Mouse (Mus musculus) cerebellum, adult 2 months (tissue): Measurements from ENCODE around the gene Map3k6. TPM values are rescaled to one million over a fixed set of nuclear protein-coding genes. Genes with fewer than 3 reads are reported as not detected.

Source experiments
- DNase-seq, 2 experiments: peaks; one replicate each; pipeline ENCODE4 v3.0.0; 2021
- H3K27ac ChIP-seq: fragments of 200-500 bp; 2 replicates; pipeline ENCODE4 v1.5.1; 2012; ENCODE audit warnings: low read length, control low read depth, inconsistent platforms; ENCODE audit not compliant: insufficient read depth
- H3K27me3 ChIP-seq: fragments of 200-500 bp; 2 replicates; pipeline ENCODE4 v1.6.1; 2012; ENCODE audit warnings: inconsistent platforms, mild to moderate bottlenecking, low read length, moderate library complexity; ENCODE audit not compliant: control insufficient read depth, insufficient read depth
- H3K4me1 ChIP-seq: fragments of 200-500 bp; 2 replicates; pipeline ENCODE4 v1.6.1; 2011; ENCODE audit warnings: low read length; ENCODE audit not compliant: control insufficient read depth, insufficient read depth
- H3K4me3 ChIP-seq: fragments of 200-500 bp; replicated peaks from 2 replicates; pipeline ENCODE3; 2011; ENCODE audit warnings: mild to moderate bottlenecking, low read depth, low read length, control low read depth; ENCODE audit not compliant: insufficient read depth
- CTCF ChIP-seq: fragments of 200-500 bp; IDR thresholded peaks from 2 replicates; pipeline ENCODE4 v1.5.1; 2011; ENCODE audit warnings: low read depth, mild to moderate bottlenecking, control low read depth, low read length, moderate library complexity, borderline replicate concordance; ENCODE audit not compliant: insufficient read depth
- POLR2A ChIP-seq: fragments of 200-500 bp; IDR thresholded peaks from 2 replicates; pipeline ENCODE4 v1.6.1; 2011; ENCODE audit warnings: low read length, control low read depth, borderline replicate concordance; ENCODE audit not compliant: insufficient read depth
- whole genome bisulfite sequencing: fragments of 180-500 bp; shearing (Covaris S2); methylation state at CpG from one replicate; pipeline ENCODE4 v1.1.7; 2018; 5-methylcytosine and 5-hydroxymethylcytosine counted together
- polyA plus RNA-seq: library from polyadenylated mRNA; depleted of rRNA; stranded (reverse); fragments of >200 nt; gene quantifications from 2 replicates; pipeline ENCODE4 v1.2.3, GENCODE M21; 2012

The Map3k6 gene
- polyA plus RNA-seq, 1 experiment, result 4.0 TPM

GRCm38 (mm10) chr4:133292901-133293843 lies 52.6 kb downstream of the Map3k6 start:
- TF ChIP-seq POLR2A (no peak), CTCF (no peak)
- H3K27me3 ChIP-seq, result no peaks in the 10 kb centered on the region
- WGBS, result 64% methylated on average over 24 of the region's 24 CpGs
- no peak for DNase-seq
- H3K4me3 ChIP-seq, result no peak overlapping the region
- no peak overlapping the region for H3K27ac ChIP-seq
- H3K4me1 ChIP-seq, result peaks cover 19% of the 10 kb centered on the region

GRCm38 (mm10) chr4:133294084-133294483 lies 53.5 kb downstream of the Map3k6 start:
- DNase-seq, result no peak
- Histone ChIP-seq H3K4me3 (no peak overlapping the region), H3K27me3 (no peaks in the 10 kb centered on the region), H3K27ac (no peak overlapping the region), H3K4me1 (peaks cover 28% of the 10 kb centered on the region)
- WGBS, result 71% methylated on average over 11 of the region's 11 CpGs
- TF ChIP-seq POLR2A (no peak), CTCF (no peak)

GRCm38 (mm10) chr4:133297360-133297759 lies 56.7 kb downstream of the Map3k6 start:
- H3K27me3 ChIP-seq, result no peaks in the 10 kb centered on the region
- 0 out of 2 replicates have a peak overlapping the region, but pooled peaks have one; percentile 43 for H3K27ac ChIP-seq
- TF ChIP-seq POLR2A (no peak), CTCF (no peak)
- no peak for DNase-seq
- 41% methylated on average over 10 of the region's 10 CpGs for WGBS
- H3K4me3 ChIP-seq, result no peak overlapping the region
- H3K4me1 ChIP-seq, result peaks cover 55% of the 10 kb centered on the region

- Histone ChIP-seq H3K4me3 (no peak overlapping the region), H3K4me1 (peaks cover 57% of the 10 kb centered on the region), H3K27ac (peak overlapping the region; percentile 91), H3K27me3 (no peaks in the 10 kb centered on the region)
- 0% methylated on average over 5 of the region's 5 CpGs for WGBS
- TF ChIP-seq CTCF, result peak; percentile 98
- TF ChIP-seq POLR2A, result no peak
- peak; percentile 89 to 95 for DNase-seq
These were observed 57.2 kb downstream of the Map3k6 start for GRCm38 (mm10) chr4:133297801-133298238.

GRCm38 (mm10) chr4:133298516-133299365 lies 58.1 kb downstream of the Map3k6 start:
- TF ChIP-seq CTCF, result no peak
- TF ChIP-seq POLR2A, result 0 out of 2 replicates have a peak, but pooled peaks have one; percentile 7
- H3K4me1 ChIP-seq, result peaks cover 57% of the 10 kb centered on the region
- no peaks in the 10 kb centered on the region for H3K27me3 ChIP-seq
- H3K4me3 ChIP-seq, result no peak overlapping the region
- peak overlapping the region; percentile 91 for H3K27ac ChIP-seq
- DNase-seq, result peak; percentile 91 to 96
- 3% methylated on average over 12 of the region's 12 CpGs for WGBS

GRCm38 (mm10) chr4:133299701-133300100 lies 59.1 kb downstream of the Map3k6 start:
- peaks cover 57% of the 10 kb centered on the region for H3K4me1 ChIP-seq
- peak; percentile 78 to 87 for DNase-seq
- TF ChIP-seq POLR2A (no peak), CTCF (no peak)
- peak overlapping the region; percentile 91 for H3K27ac ChIP-seq
- WGBS, result 9% methylated on average over 5 of the region's 5 CpGs
- no peaks in the 10 kb centered on the region for H3K27me3 ChIP-seq
- no peak overlapping the region for H3K4me3 ChIP-seq

- WGBS, result 38% methylated on average over 11 of the region's 11 CpGs
- DNase-seq, result no peak
- no peak for TF ChIP-seq CTCF
- TF ChIP-seq POLR2A, result no peak
- Histone ChIP-seq H3K4me1 (peaks cover 57% of the 10 kb centered on the region), H3K4me3 (no peak overlapping the region), H3K27me3 (no peaks in the 10 kb centered on the region), H3K27ac (no peak overlapping the region)
These were observed 59.8 kb downstream of the Map3k6 start for GRCm38 (mm10) chr4:133300421-133300820.
